Mouse (Mus musculus): ENCODE results near the gene Tra2a.
A peak's percentile ranks its signal among the peaks of the same experiment; 100 is the strongest.
"Not testable (repeated sequence)": the region's sequence is repeated elsewhere in the genome, so short reads cannot be mapped to it uniquely, and the experiment has no call there.

The Tra2a gene

GRCm38 (mm10) chr6:49263847-49264243 is at the start of gene Tra2a:
Tra2a (minus strand) TSS chr6:49264033.
- peak; percentile 96 to 98 for DNase-seq

- no peak for DNase-seq
These were observed 34.5 kb upstream of the Tra2a start for GRCm38 (mm10) chr6:49298286-49298685.

GRCm38 (mm10) chr6:49282122-49282521 is 18.3 kb upstream of the Tra2a start:
- DNase-seq = peak; percentile 79 to 83

GRCm38 (mm10) chr6:49280942-49281341 is 17.1 kb upstream of the Tra2a start:
- no peak for DNase-seq

GRCm38 (mm10) chr6:49275296-49275695 is 11.5 kb upstream of the Tra2a start:
- no peak for DNase-seq

- DNase-seq = no peak
These were observed 10.7 kb upstream of the Tra2a start for GRCm38 (mm10) chr6:49274416-49275091.

- DNase-seq = no peak
These were observed 10.1 kb upstream of the Tra2a start for GRCm38 (mm10) chr6:49273934-49274333.

GRCm38 (mm10) chr6:49272863-49273262 is 9.0 kb upstream of the Tra2a start:
- DNase-seq = no peak

GRCm38 (mm10) chr6:49271815-49272214 is 8.0 kb upstream of the Tra2a start:
- DNase-seq = no peak

GRCm38 (mm10) chr6:49269923-49270322 is 6.1 kb upstream of the Tra2a start:
- DNase-seq = no peak

GRCm38 (mm10) chr6:49269200-49269599 is 5.4 kb upstream of the Tra2a start:
- DNase-seq = peak; percentile 89 to 94

- no peak for DNase-seq
These were observed 3.9 kb upstream of the Tra2a start for GRCm38 (mm10) chr6:49267686-49268085.

- not testable (repeated sequence) for DNase-seq
These were observed 1.4 kb upstream of the Tra2a start for GRCm38 (mm10) chr6:49265207-49265606.

GRCm38 (mm10) chr6:49264446-49264845 is 613 bp upstream of the Tra2a start:
- peak; percentile 17 to 26 for DNase-seq

- DNase-seq = peak; percentile 68 to 69
These were observed 569 bp downstream of the Tra2a start for GRCm38 (mm10) chr6:49263081-49263846.

GRCm38 (mm10) chr6:49262421-49262820 is 1.4 kb downstream of the Tra2a start:
- DNase-seq = peak in 1 of 2 experiments; percentile 12

- no peak for DNase-seq
These were observed 4.1 kb downstream of the Tra2a start for GRCm38 (mm10) chr6:49259711-49260110.

- no peak for DNase-seq
These were observed 6.0 kb downstream of the Tra2a start for GRCm38 (mm10) chr6:49257880-49258279.

GRCm38 (mm10) chr6:49252207-49252606 is 11.6 kb downstream of the Tra2a start:
- no peak for DNase-seq

GRCm38 (mm10) chr6:49251199-49251598 is 12.6 kb downstream of the Tra2a start:
- DNase-seq = no peak

- DNase-seq = no peak
These were observed 16.6 kb downstream of the Tra2a start for GRCm38 (mm10) chr6:49247246-49247645.

- DNase-seq = no peak
These were observed 21.5 kb downstream of the Tra2a start for GRCm38 (mm10) chr6:49242331-49242730.

GRCm38 (mm10) chr6:49241562-49241961 is 22.3 kb downstream of the Tra2a start:
- no peak for DNase-seq

- DNase-seq = peak; percentile 100
These were observed 27.5 kb downstream of the Tra2a start for GRCm38 (mm10) chr6:49236331-49236730.
